Mouse (Mus musculus): Measurements from ENCODE around the gene Dpf1.

Dpf1 gene

GRCm38 (mm10) chr7:29342489-29343092 is 38.8 kb downstream of the Dpf1 start:
- DNase-seq: no peak

DNA sequence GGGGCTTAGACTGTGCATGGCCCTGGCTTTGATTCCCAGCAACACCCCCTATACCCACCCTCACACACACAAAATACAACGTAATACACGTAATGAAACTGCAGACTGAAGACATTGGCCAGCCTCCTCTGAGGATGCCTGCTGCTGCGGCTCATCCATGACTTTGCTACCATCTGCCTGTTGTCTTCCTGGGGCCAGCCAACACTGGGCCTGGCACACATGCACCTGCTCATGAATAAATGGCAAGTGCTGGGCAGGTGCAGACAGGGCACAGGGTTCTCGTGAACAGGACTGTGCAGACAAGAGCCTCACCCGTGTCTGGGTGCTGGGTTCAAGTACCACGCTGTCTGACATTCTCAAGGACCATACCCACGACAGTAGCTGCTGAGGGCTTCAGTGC is 40.0 kb downstream of the Dpf1 start:
- no peak for DNase-seq

- no peak for DNase-seq
Observed at GRCm38 (mm10) chr7:29345534-29345933, 41.8 kb downstream of the Dpf1 start.

- no peak for DNase-seq
Observed at GRCm38 (mm10) chr7:29346212-29346611, 42.5 kb downstream of the Dpf1 start.

DNA sequence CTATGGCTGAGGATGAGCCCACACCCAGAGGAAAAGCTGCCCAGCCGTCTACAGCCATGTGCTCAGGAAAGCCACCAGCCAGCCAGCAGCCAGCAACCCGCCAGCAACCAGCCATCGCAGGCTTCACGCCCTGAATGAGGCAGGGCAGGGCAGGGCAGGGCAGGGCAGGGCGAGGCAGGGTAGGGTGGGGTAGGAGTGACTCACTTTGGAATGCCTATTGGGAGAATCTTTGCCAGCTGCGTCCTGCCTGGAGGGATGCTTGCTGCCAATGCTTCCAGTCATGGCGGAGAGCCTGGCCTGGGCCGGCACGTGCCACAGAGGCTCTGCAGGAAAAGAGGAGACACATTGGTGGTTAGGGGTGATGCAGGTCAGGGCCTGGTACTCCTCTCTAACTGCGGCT is 46.7 kb downstream of the Dpf1 start:
- DNase-seq: no peak

- no peak for DNase-seq
Observed at GRCm38 (mm10) chr7:29352246-29352645, 48.5 kb downstream of the Dpf1 start.

GRCm38 (mm10) chr7:29354161-29354560 is 50.4 kb downstream of the Dpf1 start:
- no peak for DNase-seq

DNA sequence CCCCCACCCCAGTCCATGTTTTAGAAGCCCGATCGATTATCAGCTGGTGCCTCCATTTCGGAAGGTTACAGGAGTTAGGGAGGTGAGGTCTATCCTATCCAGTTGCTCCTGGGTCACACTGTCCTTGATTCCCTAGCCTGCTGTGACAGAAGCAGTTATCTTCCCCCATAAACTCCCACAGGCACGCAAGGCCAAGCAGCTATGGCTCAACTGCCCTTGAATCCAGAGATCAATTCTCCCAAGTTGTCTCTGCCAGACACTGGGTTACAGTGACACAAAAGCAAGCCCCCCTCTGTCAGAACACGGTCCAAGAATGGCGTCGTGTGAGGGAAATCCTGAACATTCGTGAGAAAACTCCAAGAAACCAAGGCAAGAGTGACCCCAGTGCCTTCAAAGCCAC is 51.7 kb downstream of the Dpf1 start:
- DNase-seq: no peak

DNA sequence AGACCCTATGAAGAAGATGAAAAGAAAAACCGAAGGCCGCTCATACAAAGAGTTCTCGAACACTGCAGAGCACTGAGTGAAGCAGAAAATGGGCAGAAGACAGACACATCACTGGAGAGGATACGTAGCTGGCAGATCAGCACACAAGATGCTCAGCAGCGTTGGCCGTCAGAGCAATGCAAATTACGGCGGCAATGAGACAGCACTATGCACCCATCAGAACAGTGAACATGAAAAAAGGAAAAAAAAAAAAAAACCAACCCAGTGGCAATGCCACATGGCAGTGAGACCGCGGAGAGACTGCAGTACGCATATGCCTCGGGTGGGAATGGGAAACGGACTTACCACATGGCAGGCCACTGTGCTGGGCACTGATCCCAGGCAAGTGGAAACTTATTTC is 57.7 kb downstream of the Dpf1 start:
- no peak for DNase-seq

GRCm38 (mm10) chr7:29364052-29364451 is 60.3 kb downstream of the Dpf1 start:
- peak; percentile 59 for DNase-seq

GRCm38 (mm10) chr7:29367166-29368003 is 63.6 kb downstream of the Dpf1 start:
- peak; percentile 74 for DNase-seq

Measured in retina, postnatal 1 day (tissue).